Mouse (Mus musculus) megakaryocyte, embryonic 14.5 days (primary cell): ENCODE data around the gene Pla2g16.

Experiments used
- FLI1 ChIP-seq: IDR thresholded peaks from 2 replicates; pipeline ENCODE4 v1.6.1; 2012; ENCODE audit warnings: low read length, inconsistent platforms, mixed read lengths
- GATA1 ChIP-seq: IDR thresholded peaks from 3 replicates; pipeline ENCODE4 v1.6.1; 2012; ENCODE audit warnings: mixed read lengths, low read length, inconsistent platforms, borderline replicate concordance

- TF ChIP-seq GATA1 (no peak), FLI1 (no peak)
Measured at GRCm38 (mm10) chr19:7592018-7592417, 34.8 kb downstream of the Pla2g16 start.
